ENCODE assay signal across 23 mouse cellular contexts in the genomic region with DNA sequence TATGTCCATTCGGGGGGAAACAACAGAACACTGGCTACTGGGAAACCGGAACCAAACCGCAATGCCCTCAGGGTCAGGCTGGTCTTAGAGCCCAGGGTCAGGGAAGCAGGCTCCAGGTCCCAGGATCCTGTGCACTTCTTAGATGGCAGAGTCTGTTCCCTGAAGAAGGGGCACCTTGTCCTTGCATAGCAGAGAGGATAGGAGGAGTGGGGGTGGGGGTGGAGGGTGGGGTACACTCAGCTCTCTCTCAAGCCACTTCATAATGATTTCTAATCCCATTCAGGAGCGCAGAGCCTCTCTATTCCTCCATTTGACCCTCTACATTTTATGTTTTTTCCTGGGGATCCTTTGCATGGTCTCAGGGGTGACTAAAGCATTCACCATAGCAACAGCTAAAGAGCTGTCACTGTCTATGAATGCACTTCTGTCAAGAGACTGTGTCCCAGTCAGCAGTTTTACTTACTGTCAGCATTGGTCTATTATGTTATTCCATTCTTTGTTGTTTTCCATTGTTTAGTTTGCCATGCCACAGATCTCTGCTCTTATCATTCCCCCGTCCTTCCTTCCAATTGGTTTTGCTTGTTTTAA.
A peak's percentile ranks its signal among the peaks of the same experiment; 100 is the strongest.
DNase-seq lines count a peak whose midpoint lies in the region; ATAC-seq and TF ChIP-seq lines count a peak whose summit lies in the region.
"Had no signal": no experiment of that assay in that cellular context is flagged by ENCODE, and none has a peak within 500 bp of the region (broad histone marks: within the 10 kb centered on the region; RNA-seq: fewer than 3 reads in every experiment).

No protein-coding gene starts in this region.

- no peak for TF ChIP-seq POLR2A in brain, embryonic 14.5 days (IDR thresholded peaks at IDR 0.05; ENCODE audit: borderline replicate concordance, extremely low read depth, insufficient read depth, insufficient read length, poor library complexity, severe bottlenecking)

- H3K4me1 ChIP-seq in forebrain, postnatal 0 days (ENCODE audit: insufficient read depth): no peaks in the 10 kb centered on the region
- H3K4me1 ChIP-seq in forebrain, embryonic 12.5 days: peaks cover 14% of the 10 kb centered on the region
- H3K4me1 ChIP-seq in midbrain, embryonic 11.5 days (ENCODE audit: control insufficient read depth, insufficient read depth, low read length): peaks cover 7% of the 10 kb centered on the region; the same call in 1 of the 2 replicates
- H3K4me1 ChIP-seq in midbrain, embryonic 10.5 days: peaks cover 14% of the 10 kb centered on the region
- peaks cover 7% of the 10 kb centered on the region; the same call in 1 of the 2 replicates for H3K4me1 ChIP-seq in midbrain, embryonic 14.5 days (ENCODE audit: control insufficient read depth, insufficient read depth, low read length)
- H3K4me1 ChIP-seq: embryonic facial prominence, embryonic 12.5 days; heart, embryonic 15.5 days had no signal

- no peaks in the 10 kb centered on the region for H3K36me3 ChIP-seq in forebrain, postnatal 0 days (ENCODE audit: insufficient read depth)
- no peaks in the 10 kb centered on the region for H3K36me3 ChIP-seq in forebrain, embryonic 12.5 days (replicated peaks)
- no peaks in the 10 kb centered on the region for H3K36me3 ChIP-seq in midbrain, embryonic 11.5 days (ENCODE audit: control insufficient read depth, insufficient read depth, low read length)
- no peaks in the 10 kb centered on the region for H3K36me3 ChIP-seq in midbrain, embryonic 10.5 days
- H3K36me3 ChIP-seq in midbrain, embryonic 14.5 days (ENCODE audit: control insufficient read depth, insufficient read depth, low read length): no peaks in the 10 kb centered on the region
- H3K36me3 ChIP-seq: embryonic facial prominence, embryonic 12.5 days; heart, embryonic 15.5 days had no signal

- TF ChIP-seq CTCF in forebrain, postnatal 0 days (IDR thresholded peaks at IDR 0.05; ENCODE audit: low read depth): no peak
- no peak for TF ChIP-seq CTCF in brain, embryonic 14.5 days (IDR thresholded peaks at IDR 0.05; ENCODE audit: borderline replicate concordance, extremely low read depth, insufficient read depth, insufficient read length)

- no peak overlapping the region for H3K9ac ChIP-seq in forebrain, postnatal 0 days
- H3K9ac ChIP-seq in forebrain, embryonic 12.5 days: no peak overlapping the region
- H3K9ac ChIP-seq in midbrain, embryonic 11.5 days (ENCODE audit: low read length): no peak overlapping the region
- no peak overlapping the region for H3K9ac ChIP-seq in midbrain, embryonic 14.5 days (replicated peaks; ENCODE audit: low read length)
- H3K9ac ChIP-seq: embryonic facial prominence, embryonic 12.5 days; heart, embryonic 15.5 days; hindbrain, embryonic 14.5 days had no signal

- H3K4me3 ChIP-seq in forebrain, postnatal 0 days (ENCODE audit: low read depth, low read length): no peak overlapping the region
- H3K4me3 ChIP-seq in forebrain, embryonic 12.5 days (replicated peaks): no peak overlapping the region
- no peak overlapping the region for H3K4me3 ChIP-seq in midbrain, embryonic 11.5 days (ENCODE audit: low read depth, low read length)
- H3K4me3 ChIP-seq in midbrain, embryonic 10.5 days: no peak overlapping the region
- no peak overlapping the region for H3K4me3 ChIP-seq in midbrain, embryonic 14.5 days (replicated peaks; ENCODE audit: low read depth, low read length)
- H3K4me3 ChIP-seq: embryonic facial prominence, embryonic 12.5 days; heart, embryonic 15.5 days had no signal

- H3K27me3 ChIP-seq in forebrain, postnatal 0 days (ENCODE audit: insufficient read depth, low read length): no peaks in the 10 kb centered on the region
- H3K27me3 ChIP-seq in forebrain, embryonic 12.5 days: no peaks in the 10 kb centered on the region
- H3K27me3 ChIP-seq in midbrain, embryonic 11.5 days (ENCODE audit: control insufficient read depth, insufficient read depth, low read length): no peaks in the 10 kb centered on the region
- H3K27me3 ChIP-seq in midbrain, embryonic 10.5 days (ENCODE audit: low read depth, poor library complexity, severe bottlenecking): no peaks in the 10 kb centered on the region
- no peaks in the 10 kb centered on the region for H3K27me3 ChIP-seq in midbrain, embryonic 14.5 days (ENCODE audit: control insufficient read depth, insufficient read depth, low read length)
- H3K27me3 ChIP-seq: CH12.LX; embryonic facial prominence, embryonic 12.5 days; heart, embryonic 15.5 days; Patski had no signal

- no peak overlapping the region for H3K27ac ChIP-seq in forebrain, postnatal 0 days (ENCODE audit: low read depth, low read length)
- H3K27ac ChIP-seq in forebrain, embryonic 12.5 days: no peak overlapping the region
- H3K27ac ChIP-seq in midbrain, embryonic 11.5 days (ENCODE audit: low read depth, low read length): no peak overlapping the region; the same call in 1 of the 2 replicates
- no peak overlapping the region; the same call in 1 of the 2 replicates for H3K27ac ChIP-seq in midbrain, embryonic 10.5 days (replicated peaks)
- no peak overlapping the region for H3K27ac ChIP-seq in midbrain, embryonic 14.5 days (replicated peaks; ENCODE audit: low read depth, low read length)
- H3K27ac ChIP-seq: embryonic facial prominence, embryonic 12.5 days; heart, embryonic 15.5 days; hindbrain, embryonic 14.5 days had no signal

- H3K9me3 ChIP-seq in forebrain, postnatal 0 days (ENCODE audit: low read length): no peaks in the 10 kb centered on the region
- no peaks in the 10 kb centered on the region for H3K9me3 ChIP-seq in forebrain, embryonic 12.5 days
- H3K9me3 ChIP-seq in midbrain, embryonic 11.5 days (ENCODE audit: control insufficient read depth, low read length): no peaks in the 10 kb centered on the region
- no peaks in the 10 kb centered on the region for H3K9me3 ChIP-seq in midbrain, embryonic 10.5 days (replicated peaks)
- H3K9me3 ChIP-seq in midbrain, embryonic 14.5 days (ENCODE audit: control insufficient read depth, low read length): no peaks in the 10 kb centered on the region
- H3K9me3 ChIP-seq: embryonic facial prominence, embryonic 12.5 days; heart, embryonic 15.5 days had no signal

- ATAC-seq in forebrain, postnatal 0 days: no peak
- no peak for ATAC-seq in forebrain, embryonic 12.5 days (ENCODE audit: low FRiP score)
- peak; percentile 82 for ATAC-seq in midbrain, embryonic 11.5 days (ENCODE audit: low FRiP score)
- no peak; the same call in 1 of the 2 replicates for ATAC-seq in midbrain, embryonic 14.5 days (ENCODE audit: low FRiP score, low TSS enrichment)
- ATAC-seq: activated CD4-positive, CD25-positive, alpha-beta regulatory T cell, adult 4 months; inflammation-experienced regulatory T-cells, adult 6 months; intestine, postnatal 0 days; Patski had no signal

- 68% methylated on average over 5 of the region's 5 CpGs for WGBS in forebrain, postnatal 0 days
- WGBS in forebrain, embryonic 12.5 days: 66% methylated on average over 5 of the region's 5 CpGs
- 59% methylated on average over 5 of the region's 5 CpGs for WGBS in midbrain, embryonic 11.5 days
- 76% methylated on average over 5 of the region's 5 CpGs for WGBS in midbrain, embryonic 10.5 days
- 42% methylated on average over 5 of the region's 5 CpGs for WGBS in midbrain, embryonic 14.5 days

- no peak overlapping the region for H3K4me2 ChIP-seq in forebrain, postnatal 0 days (ENCODE audit: low read depth)
- H3K4me2 ChIP-seq in forebrain, embryonic 12.5 days: no peak overlapping the region
- no peak overlapping the region for H3K4me2 ChIP-seq in midbrain, embryonic 11.5 days
- H3K4me2 ChIP-seq in midbrain, embryonic 14.5 days (ENCODE audit: low read length): no peak overlapping the region
- H3K4me2 ChIP-seq: embryonic facial prominence, embryonic 12.5 days; heart, embryonic 11.5 days; heart, embryonic 15.5 days; hindbrain, embryonic 14.5 days had no signal

- peak; percentile 4 for DNase-seq in forebrain, postnatal 0 days
- peak; percentile 86 for DNase-seq in midbrain, embryonic 11.5 days (ENCODE audit: low spot score, missing footprints)
- no peak for DNase-seq in midbrain, embryonic 10.5 days (ENCODE audit: low spot score)
- peak; percentile 55 for DNase-seq in brain, embryonic 14.5 days (ENCODE audit: low read depth)
- DNase-seq in midbrain, embryonic 14.5 days: peak; percentile 51
- no peak for DNase-seq in frontal cortex, postnatal 36 days (ENCODE audit: low spot score in 2 of 2)
- DNase-seq: adrenal gland, postnatal 14 days; cerebellum, adult 2 months; cerebellum, postnatal 10 days; embryo, embryonic 11 days; gastrocnemius, postnatal 10 days; heart, adult 18-20 months; heart, postnatal 14 days had no signal

Comparison
In these comparisons a context has a peak if more than half of its experiments do, and no peak if none do; other contexts are left out.
1. DNase-seq: peak in forebrain, postnatal 0 days (single experiment), midbrain, embryonic 11.5 days (single experiment), brain, embryonic 14.5 days (single experiment) and midbrain, embryonic 14.5 days (single experiment); none in midbrain, embryonic 10.5 days (single experiment) and frontal cortex, postnatal 36 days (0 of 2).